Mouse (Mus musculus): ENCODE results near the gene Kcnd3. TPM values are rescaled to one million over a fixed set of nuclear protein-coding genes. Genes with fewer than 3 reads are reported as not detected.

The Kcnd3 gene
- polyA plus RNA-seq, 2 experiments, result 0.01 to 0.08 TPM

GRCm38 (mm10) chr3:105406036-105406435 is 46.1 kb upstream of the Kcnd3 start:
- ATAC-seq (ENCODE audit: insufficient read depth) (no peak), DNase-seq (ENCODE audit: low read depth in 3 of 3, low spot score in 3 of 3) (no peak)
- no peak overlapping the region for H3K27ac ChIP-seq

DNA sequence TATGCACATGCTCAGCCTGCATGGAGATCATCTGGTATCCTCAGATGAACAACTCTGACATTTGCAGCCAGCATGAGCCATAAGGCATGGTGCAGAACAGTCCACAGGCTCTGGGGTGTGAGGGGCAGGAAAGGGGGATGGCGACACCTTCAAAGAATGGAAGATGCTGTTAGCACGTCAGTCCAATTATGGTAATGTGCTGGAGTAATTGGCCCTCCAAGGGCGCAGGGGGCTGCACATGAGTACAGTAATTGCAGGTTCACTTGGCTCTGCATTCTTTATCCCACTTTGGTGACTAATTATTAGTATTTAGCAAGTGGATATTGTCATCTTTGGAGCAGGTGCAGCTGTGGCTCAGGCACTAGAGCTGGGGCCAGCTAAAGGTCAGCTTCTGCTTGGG is 43.9 kb upstream of the Kcnd3 start:
- Histone ChIP-seq H3K9me3 (ENCODE audit: control insufficient read depth, low read length) (no peaks in the 10 kb centered on the region), H3K4me3 (ENCODE audit: insufficient read depth in 1 of 2, low read depth in 2 of 2, low read length in 2 of 2) (no peak overlapping the region), H3K4me2 (ENCODE audit: low read depth) (no peak overlapping the region), H3K27ac (no peak overlapping the region), H3K36me3 (replicated peaks; ENCODE audit: control insufficient read depth, insufficient read depth, low read depth) (no peaks in the 10 kb centered on the region), H3K27me3 (ENCODE audit: control insufficient read depth, insufficient read depth, low read length) (no peaks in the 10 kb centered on the region), H3K4me1 (replicated peaks; ENCODE audit: control insufficient read depth in 2 of 2, insufficient read depth in 2 of 2, low read length in 1 of 2) (no peaks in the 10 kb centered on the region), H3K9ac (replicated peaks) (no peak overlapping the region)
- no peak for TF ChIP-seq CTCF (IDR thresholded peaks at IDR 0.05; ENCODE audit: low read depth)
- TF ChIP-seq EP300 (IDR thresholded peaks at IDR 0.05; ENCODE audit: low read depth), result no peak
- WGBS (ENCODE audit: insufficient replicate concordance), result 50% methylated on average over 3 of the region's 3 CpGs
- ATAC-seq (ENCODE audit: insufficient read depth), result no peak
- no peak for DNase-seq (ENCODE audit: low read depth in 3 of 3, low spot score in 3 of 3)

More at GRCm38 (mm10) chr3:105406036-105406435, 46.1 kb upstream of the Kcnd3 start:
- TF ChIP-seq EP300 (IDR thresholded peaks at IDR 0.05; ENCODE audit: low read depth) (no peak), CTCF (IDR thresholded peaks at IDR 0.05; ENCODE audit: low read depth) (no peak)
- WGBS (ENCODE audit: insufficient replicate concordance), result 49% methylated on average over 7 of the region's 7 CpGs
- H3K4me2 ChIP-seq (ENCODE audit: low read depth), result no peak overlapping the region
- no peak overlapping the region for H3K4me3 ChIP-seq (ENCODE audit: insufficient read depth in 1 of 2, low read depth in 2 of 2, low read length in 2 of 2)
- H3K9ac ChIP-seq (replicated peaks), result no peak overlapping the region
- peaks cover 0 to 4% of the 10 kb centered on the region in 2 experiments; a peak in 1 of 4 replicates for H3K4me1 ChIP-seq (replicated peaks; ENCODE audit: control insufficient read depth in 2 of 2, insufficient read depth in 2 of 2, low read length in 1 of 2)
- H3K9me3 ChIP-seq (ENCODE audit: control insufficient read depth, low read length), result no peaks in the 10 kb centered on the region
- no peaks in the 10 kb centered on the region for H3K27me3 ChIP-seq (ENCODE audit: control insufficient read depth, insufficient read depth, low read length)
- no peaks in the 10 kb centered on the region for H3K36me3 ChIP-seq (replicated peaks; ENCODE audit: control insufficient read depth, insufficient read depth, low read depth)

GRCm38 (mm10) chr3:105410810-105411209 is 41.3 kb upstream of the Kcnd3 start:
- H3K27me3 ChIP-seq (ENCODE audit: control insufficient read depth, insufficient read depth, low read length), result no peaks in the 10 kb centered on the region
- no peak overlapping the region for H3K4me3 ChIP-seq (ENCODE audit: insufficient read depth in 1 of 2, low read depth in 2 of 2, low read length in 2 of 2)
- no peak overlapping the region for H3K27ac ChIP-seq
- no peak overlapping the region for H3K9ac ChIP-seq (replicated peaks)
- no peak for DNase-seq (ENCODE audit: low read depth in 3 of 3, low spot score in 3 of 3)
- TF ChIP-seq CTCF (IDR thresholded peaks at IDR 0.05; ENCODE audit: low read depth), result no peak
- TF ChIP-seq EP300 (IDR thresholded peaks at IDR 0.05; ENCODE audit: low read depth), result no peak
- no peaks in the 10 kb centered on the region for H3K36me3 ChIP-seq (replicated peaks; ENCODE audit: control insufficient read depth, insufficient read depth, low read depth)
- H3K4me2 ChIP-seq (ENCODE audit: low read depth), result no peak overlapping the region
- no peak for ATAC-seq (ENCODE audit: insufficient read depth)
- H3K4me1 ChIP-seq (replicated peaks; ENCODE audit: control insufficient read depth in 2 of 2, insufficient read depth in 2 of 2, low read length in 1 of 2), result no peaks in the 10 kb centered on the region
- WGBS (ENCODE audit: insufficient replicate concordance), result 75% methylated on average over 5 of the region's 5 CpGs
- no peaks in the 10 kb centered on the region for H3K9me3 ChIP-seq (ENCODE audit: control insufficient read depth, low read length)

DNA sequence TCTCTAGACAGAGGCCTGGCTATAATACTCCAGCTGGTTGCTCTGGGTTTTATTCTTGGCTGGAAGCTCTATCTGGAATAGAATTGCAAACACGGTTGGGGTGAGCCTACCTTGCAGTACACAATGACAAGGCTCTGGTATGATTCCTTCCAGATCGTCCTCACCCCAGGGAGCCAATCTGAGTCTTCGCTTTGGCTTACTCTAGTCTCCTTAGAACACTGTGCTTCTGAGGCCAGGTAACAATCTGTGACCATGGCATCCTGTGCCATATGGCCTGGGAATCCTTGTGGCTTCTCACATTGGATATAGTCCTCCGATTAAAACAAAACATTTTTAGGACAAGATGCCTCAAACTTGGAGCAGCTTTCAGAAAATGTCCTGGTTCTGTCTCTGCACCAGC is 40.4 kb upstream of the Kcnd3 start:
- no peak for DNase-seq (ENCODE audit: low read depth in 3 of 3, low spot score in 3 of 3)
- Histone ChIP-seq H3K4me1 (replicated peaks; ENCODE audit: control insufficient read depth in 2 of 2, insufficient read depth in 2 of 2, low read length in 1 of 2) (no peaks in the 10 kb centered on the region), H3K9me3 (ENCODE audit: control insufficient read depth, low read length) (no peaks in the 10 kb centered on the region), H3K4me2 (ENCODE audit: low read depth) (no peak overlapping the region), H3K27ac (no peak overlapping the region), H3K9ac (replicated peaks) (no peak overlapping the region), H3K4me3 (ENCODE audit: insufficient read depth in 1 of 2, low read depth in 2 of 2, low read length in 2 of 2) (no peak overlapping the region), H3K36me3 (replicated peaks; ENCODE audit: control insufficient read depth, insufficient read depth, low read depth) (no peaks in the 10 kb centered on the region), H3K27me3 (ENCODE audit: control insufficient read depth, insufficient read depth, low read length) (no peaks in the 10 kb centered on the region)
- ATAC-seq (ENCODE audit: insufficient read depth), result no peak
- no peak for TF ChIP-seq EP300 (IDR thresholded peaks at IDR 0.05; ENCODE audit: low read depth)
- no peak for TF ChIP-seq CTCF (IDR thresholded peaks at IDR 0.05; ENCODE audit: low read depth)
- 62% methylated on average over 4 of the region's 4 CpGs for WGBS (ENCODE audit: insufficient replicate concordance)

DNA sequence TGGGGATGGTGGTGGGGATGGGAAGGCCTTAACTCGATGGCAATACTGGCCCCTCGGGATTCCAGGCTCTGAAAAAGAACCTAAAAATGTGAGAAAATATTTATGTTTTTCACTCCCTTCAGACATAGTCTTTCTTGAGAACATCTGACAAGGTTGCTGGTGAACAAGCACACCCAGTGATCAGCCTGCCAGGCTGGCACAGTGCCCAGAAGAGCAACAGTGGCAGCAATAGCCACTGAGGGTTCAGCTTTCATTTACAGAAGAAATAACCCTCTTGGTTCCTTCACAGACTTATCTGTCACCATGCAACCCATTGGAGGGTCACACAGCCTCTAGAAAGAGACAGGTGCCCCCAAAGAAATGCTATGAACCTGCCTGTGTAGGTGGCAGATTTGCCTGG is 39.9 kb upstream of the Kcnd3 start:
- H3K27ac ChIP-seq, result no peak overlapping the region
- no peaks in the 10 kb centered on the region for H3K4me1 ChIP-seq (replicated peaks; ENCODE audit: control insufficient read depth in 2 of 2, insufficient read depth in 2 of 2, low read length in 1 of 2)
- no peak for ATAC-seq (ENCODE audit: insufficient read depth)
- WGBS (ENCODE audit: insufficient replicate concordance), result 50% methylated on average over 2 of the region's 2 CpGs
- H3K9ac ChIP-seq (replicated peaks), result no peak overlapping the region
- no peak overlapping the region for H3K4me2 ChIP-seq (ENCODE audit: low read depth)
- DNase-seq (ENCODE audit: low read depth in 3 of 3, low spot score in 3 of 3), result no peak
- no peaks in the 10 kb centered on the region for H3K9me3 ChIP-seq (ENCODE audit: control insufficient read depth, low read length)
- no peak overlapping the region for H3K4me3 ChIP-seq (ENCODE audit: insufficient read depth in 1 of 2, low read depth in 2 of 2, low read length in 2 of 2)
- H3K36me3 ChIP-seq (replicated peaks; ENCODE audit: control insufficient read depth, insufficient read depth, low read depth), result no peaks in the 10 kb centered on the region
- H3K27me3 ChIP-seq (ENCODE audit: control insufficient read depth, insufficient read depth, low read length), result no peaks in the 10 kb centered on the region
- no peak for TF ChIP-seq EP300 (IDR thresholded peaks at IDR 0.05; ENCODE audit: low read depth)
- TF ChIP-seq CTCF (IDR thresholded peaks at IDR 0.05; ENCODE audit: low read depth), result no peak
